Mouse (Mus musculus): ENCODE measurements at regions not wholly inside any gene's neighbourhood (a gene's known extent, or its start where the extent isn't known, plus 50 kb on each side); places are given as distances from the start of the nearest gene placed in this dataset.

- no peak for DNase-seq
Measured at GRCm38 (mm10) chr6:133904501-133904900, 50.9 kb upstream of the Kap start.

- no peak for DNase-seq
Measured at GRCm38 (mm10) chr6:133934667-133935066, 81.1 kb upstream of the Kap start.

GRCm38 (mm10) chr6:133935671-133936070 lies 82.1 kb upstream of the Kap start:
- DNase-seq: no peak

GRCm38 (mm10) chr6:133959902-133960634 lies 75.4 kb upstream of the Etv6 start:
- DNase-seq: no peak

GRCm38 (mm10) chr6:133960713-133961112 lies 74.8 kb upstream of the Etv6 start:
- DNase-seq: peak; percentile 72

- no peak for DNase-seq
Measured at GRCm38 (mm10) chr6:133962641-133963040, 72.9 kb upstream of the Etv6 start.

- no peak for DNase-seq
Measured at GRCm38 (mm10) chr6:133963264-133963663, 72.2 kb upstream of the Etv6 start.

GRCm38 (mm10) chr6:133967286-133967685 lies 68.2 kb upstream of the Etv6 start:
- no peak for DNase-seq

- no peak for DNase-seq
Measured at GRCm38 (mm10) chr6:133972054-133972705, 63.3 kb upstream of the Etv6 start.

GRCm38 (mm10) chr6:133973205-133973838 lies 62.2 kb upstream of the Etv6 start:
- DNase-seq: no peak

GRCm38 (mm10) chr6:133975951-133976350 lies 59.5 kb upstream of the Etv6 start:
- DNase-seq: no peak

GRCm38 (mm10) chr6:133976854-133977253 lies 58.6 kb upstream of the Etv6 start:
- DNase-seq: no peak

GRCm38 (mm10) chr6:133983804-133984514 lies 51.5 kb upstream of the Etv6 start:
- DNase-seq: no peak

GRCm38 (mm10) chr6:133984666-133985355 lies 50.7 kb upstream of the Etv6 start:
- no peak for DNase-seq
